ENCODE assay signal across 10 mouse cellular contexts in the genomic region with DNA sequence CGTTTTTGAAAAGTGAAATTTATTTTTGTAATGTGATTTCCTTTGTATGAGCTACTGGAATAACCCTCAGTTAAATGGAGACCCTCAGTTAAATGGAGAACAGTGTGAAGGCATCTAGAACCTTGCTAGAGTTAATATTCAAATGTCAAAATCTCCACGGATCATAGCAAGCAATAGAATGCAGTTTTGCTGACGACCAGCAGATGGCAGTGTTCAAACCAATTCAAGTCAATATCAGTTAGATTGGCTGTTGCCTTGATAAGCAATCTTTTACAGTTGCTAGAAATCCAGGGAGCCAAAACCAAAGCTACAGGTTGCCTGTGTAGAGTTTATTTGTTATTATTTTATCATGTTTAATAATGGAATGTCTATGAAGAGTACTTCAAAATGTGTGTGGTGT. TPM values are rescaled to one million over a fixed set of nuclear protein-coding genes. Genes with fewer than 3 reads are reported as not detected.
A peak's percentile ranks its signal among the peaks of the same experiment; 100 is the strongest.
DNase-seq lines count a peak whose midpoint lies in the region; ATAC-seq and TF ChIP-seq lines count a peak whose summit lies in the region.
"Had no signal": no experiment of that assay in that cellular context is flagged by ENCODE, and none has a peak within 500 bp of the region (broad histone marks: within the 10 kb centered on the region; RNA-seq: fewer than 3 reads in every experiment).

No protein-coding gene starts in this region.

- H3K27ac ChIP-seq in kidney, adult 2 months (ENCODE audit: insufficient read depth, low read depth, low read length), result no peak overlapping the region
- H3K27ac ChIP-seq in kidney, embryonic 15.5 days, result no peak overlapping the region
- H3K27ac ChIP-seq: stomach, embryonic 15.5 days had no signal

- no peak overlapping the region for H3K9ac ChIP-seq in kidney, embryonic 15.5 days
- H3K9ac ChIP-seq: stomach, embryonic 15.5 days had no signal

- H3K36me3 ChIP-seq in kidney, adult 2 months (ENCODE audit: control insufficient read depth, insufficient read depth, low read length), result no peaks in the 10 kb centered on the region
- H3K36me3 ChIP-seq in kidney, embryonic 15.5 days, result no peaks in the 10 kb centered on the region
- H3K36me3 ChIP-seq: stomach, embryonic 15.5 days had no signal

- H3K4me1 ChIP-seq in kidney, adult 2 months (ENCODE audit: control insufficient read depth, insufficient read depth, low read length), result no peaks in the 10 kb centered on the region
- H3K4me1 ChIP-seq in kidney, embryonic 15.5 days, result no peaks in the 10 kb centered on the region
- H3K4me1 ChIP-seq: stomach, embryonic 15.5 days had no signal

- peak; percentile 63 for DNase-seq in kidney, adult 2 months
- peak; percentile 55 for DNase-seq in ES-CJ7 (ENCODE audit: low read depth, low spot score)
- DNase-seq in brain, adult 2 months (ENCODE audit: low read depth, low spot score), result peak; percentile 81
- peak; percentile 38 to 68 for DNase-seq in frontal cortex, postnatal 36 days (ENCODE audit: low spot score in 2 of 2)
- peak; percentile 57 to 76 for DNase-seq in layer of hippocampus, postnatal 14 days (ENCODE audit: low spot score in 2 of 2)
- DNase-seq in mesoderm, embryonic 11.5 days (ENCODE audit: low read depth, low spot score), result peak; percentile 60

- no peaks in the 10 kb centered on the region for H3K9me3 ChIP-seq in kidney, embryonic 15.5 days (replicated peaks)
- H3K9me3 ChIP-seq: stomach, embryonic 15.5 days had no signal

- TF ChIP-seq POLR2A in kidney, adult 2 months (IDR thresholded peaks at IDR 0.05; ENCODE audit: low read depth, low read length), result no peak

- WGBS in kidney, adult 2 months, result 15% methylated on average over 3 of the region's 3 CpGs
- WGBS in kidney, embryonic 15.5 days, result 24% methylated on average over 3 of the region's 3 CpGs

- no peak overlapping the region for H3K4me3 ChIP-seq in kidney, adult 2 months (ENCODE audit: insufficient read depth, low read depth, low read length)
- no peak overlapping the region for H3K4me3 ChIP-seq in kidney, embryonic 15.5 days (replicated peaks)
- H3K4me3 ChIP-seq: erythroblast, embryonic 14.5 days; stomach, embryonic 15.5 days had no signal

- no peaks in the 10 kb centered on the region for H3K27me3 ChIP-seq in kidney, adult 2 months (replicated peaks; ENCODE audit: control insufficient read depth, insufficient read depth, low read length)
- no peaks in the 10 kb centered on the region for H3K27me3 ChIP-seq in kidney, embryonic 15.5 days
- H3K27me3 ChIP-seq: stomach, embryonic 15.5 days had no signal

- no peak for ATAC-seq in kidney, embryonic 15.5 days (replicated peaks; ENCODE audit: low FRiP score)
- ATAC-seq in erythroid progenitor cell, adult 5-6 weeks (replicated peaks; ENCODE audit: low FRiP score, poor library complexity, severe bottlenecking), result no peak

- no peak overlapping the region for H3K4me2 ChIP-seq in kidney, embryonic 15.5 days
- H3K4me2 ChIP-seq: stomach, embryonic 15.5 days had no signal

- TF ChIP-seq CTCF in kidney, adult 2 months (conservative IDR thresholded peaks at IDR 0.05; ENCODE audit: insufficient read depth, insufficient read length, low read depth, low read length), result peak; percentile 25; the same call in 1 of the 2 replicates

RNA-seq across cellular contexts. Expression of gene Tmem182, which starts 2.6 kb away (rescaled TPM):
- 0.95 and 2.4 TPM in 2 replicates for polyA plus RNA-seq in kidney, adult 2 months (2012; rRNA removed)
- polyA plus RNA-seq in kidney, embryonic 15.5 days (2015; fragmentation: Nextera tagmentation; extraction: Ambion mirVana), result 1.2 and 1.5 TPM in 2 replicates
- under 1 TPM; 0.39 to 0.67 TPM for total RNA-seq in layer of hippocampus, postnatal 14 days (2021)
- not detected in 2 replicates for total RNA-seq in erythroid progenitor cell, adult 5-6 weeks (2015; ENCODE audit: low replicate concordance)
- total RNA-seq in erythroid progenitor cell, adult 5-6 weeks (2017; ENCODE audit: low replicate concordance), result not detected in 2 replicates
- polyA plus RNA-seq: erythroblast, embryonic 14.5 days had no signal

RNA-seq across cellular contexts. Expression of gene Mfsd9, which starts 12.3 kb away (rescaled TPM):
- 10.9 and 13.4 TPM in 2 replicates for polyA plus RNA-seq in kidney, adult 2 months (2012; rRNA removed)
- 3.9 and 5.1 TPM in 2 replicates for polyA plus RNA-seq in kidney, embryonic 15.5 days (2015; fragmentation: Nextera tagmentation; extraction: Ambion mirVana)
- 1 to 10 TPM; 5.3 to 5.6 TPM for total RNA-seq in layer of hippocampus, postnatal 14 days (2021)
- total RNA-seq in erythroid progenitor cell, adult 5-6 weeks (2015; ENCODE audit: low replicate concordance), result 0.42 and 1.8 TPM in 2 replicates
- total RNA-seq in erythroid progenitor cell, adult 5-6 weeks (2017; ENCODE audit: low replicate concordance), result 1.9 TPM in 1 of 2 replicates, not detected in the other
